ENCODE assay signal across 23 mouse cellular contexts in genomic region chr4:106018936-106019335, GRCm38 (mm10).
"Had no signal": no experiment of that assay in that cellular context is flagged by ENCODE, and none has a peak within 500 bp of the region (broad histone marks: within the 10 kb centered on the region; RNA-seq: fewer than 3 reads in every experiment).

No protein-coding gene starts in this region.

- H3K9ac ChIP-seq: intestine, embryonic 15.5 days; limb, embryonic 13.5 days; liver, embryonic 12.5 days; liver, embryonic 15.5 days; lung, embryonic 15.5 days; midbrain, embryonic 13.5 days had no signal

- H3K4me2 ChIP-seq: intestine, embryonic 15.5 days; limb, embryonic 13.5 days; liver, embryonic 12.5 days; liver, embryonic 15.5 days; lung, embryonic 15.5 days; midbrain, embryonic 13.5 days had no signal

- H3K4me3 ChIP-seq: intestine, embryonic 15.5 days; limb, embryonic 13.5 days; liver, embryonic 12.5 days; liver, embryonic 15.5 days; lung, embryonic 15.5 days; megakaryocyte, embryonic 14.5 days; midbrain, embryonic 10.5 days; midbrain, embryonic 13.5 days; myocyte had no signal

- ATAC-seq: intestine, embryonic 15.5 days; liver, embryonic 12.5 days; midbrain, embryonic 13.5 days; midbrain, embryonic 16.5 days had no signal

- H3K27me3 ChIP-seq: intestine, embryonic 15.5 days; limb, embryonic 13.5 days; liver, embryonic 12.5 days; liver, embryonic 15.5 days; lung, embryonic 15.5 days; midbrain, embryonic 13.5 days had no signal

- H3K9me3 ChIP-seq: intestine, embryonic 15.5 days; limb, embryonic 13.5 days; liver, embryonic 12.5 days; liver, embryonic 15.5 days; lung, embryonic 15.5 days; megakaryocyte, embryonic 14.5 days; midbrain, embryonic 10.5 days; midbrain, embryonic 13.5 days had no signal

- H3K4me1 ChIP-seq: liver, embryonic 12.5 days; liver, embryonic 15.5 days; megakaryocyte, embryonic 14.5 days; midbrain, embryonic 13.5 days had no signal

- H3K36me3 ChIP-seq: intestine, embryonic 15.5 days; limb, embryonic 13.5 days; liver, embryonic 12.5 days; liver, embryonic 15.5 days; lung, embryonic 15.5 days; midbrain, embryonic 10.5 days; midbrain, embryonic 13.5 days had no signal

- H3K27ac ChIP-seq: intestine, embryonic 15.5 days; kidney, postnatal 0 days; limb, embryonic 13.5 days; liver, embryonic 12.5 days; liver, embryonic 15.5 days; lung, embryonic 15.5 days; midbrain, embryonic 10.5 days; midbrain, embryonic 13.5 days; stomach, postnatal 0 days had no signal

- DNase-seq: left cerebral cortex, postnatal 4 days; liver; lung, adult 18-20 months; lung, postnatal 10 days; lung, postnatal 36 days; right cerebral cortex, adult 18-20 months; right cerebral cortex, postnatal 14 days; right cerebral cortex, postnatal 4 days; thymus, adult 2 months; thymus, postnatal 14 days; thymus, postnatal 4 days had no signal
